Mouse (Mus musculus) CH12.LX (cell line): ENCODE data around the gene Ddx43. TPM values are rescaled to one million over a fixed set of nuclear protein-coding genes. Genes with fewer than 3 reads are reported as not detected.

Source experiments
- DNase-seq: peaks from one replicate; pipeline ENCODE4 v3.0.0-alpha.2; 2013; ENCODE audit errors: extremely low read depth
- H3K27ac ChIP-seq: 2 replicates; pipeline ENCODE4 v1.5.1; 2012; ENCODE audit warnings: low read depth, mild to moderate bottlenecking, control low read depth, moderate library complexity; ENCODE audit not compliant: insufficient read depth
- H3K27me3 ChIP-seq: replicated peaks from 2 replicates; pipeline ENCODE3; 2012; ENCODE audit warnings: inconsistent platforms
- H3K36me3 ChIP-seq, 2 experiments: replicated peaks in 1 of 2; 2 replicates each; pipeline versions ENCODE3 to v1.6.1; 2012; ENCODE audit warnings: inconsistent platforms in 1 of 2, low read length in 1 of 2, mild to moderate bottlenecking in 1 of 2, mixed read lengths in 1 of 2, moderate library complexity in 1 of 2; ENCODE audit not compliant: control insufficient read depth in 1 of 2, insufficient read depth in 1 of 2
- H3K4me1 ChIP-seq, 2 experiments: 2 replicates each; pipeline ENCODE4 v1.6.1; 2012; ENCODE audit warnings: inconsistent platforms in 1 of 2, moderate library complexity in 1 of 2; ENCODE audit not compliant: insufficient read depth in 2 of 2, control insufficient read depth in 1 of 2
- H3K4me2 ChIP-seq: 2 replicates; pipeline ENCODE4 v1.6.1; 2012; ENCODE audit warnings: low read depth, mild to moderate bottlenecking, control low read depth; ENCODE audit not compliant: poor library complexity, insufficient read depth, severe bottlenecking
- H3K4me3 ChIP-seq, 3 experiments: fragments of 150-350 bp in 1 of 3; sonication (generic) in 1 of 3; replicated peaks in 1 of 3; 2 replicates each; pipeline versions ENCODE3 to v1.5.1; 2011 to 2012; ENCODE audit warnings: low read depth in 2 of 3, low read length in 2 of 3, mild to moderate bottlenecking in 2 of 3, moderate library complexity in 2 of 3, control low read depth in 1 of 3, improper control_type of control experiment in 1 of 3, inconsistent platforms in 1 of 3, mixed read lengths in 1 of 3; ENCODE audit not compliant: poor library complexity in 1 of 3
- H3K79me2 ChIP-seq: replicated peaks from 2 replicates; pipeline ENCODE4 v1.6.1; 2012; ENCODE audit warnings: mild to moderate bottlenecking, moderate library complexity; ENCODE audit not compliant: control insufficient read depth, poor library complexity, insufficient read depth, severe bottlenecking; ENCODE audit errors: extremely low read depth
- H3K9ac ChIP-seq: 2 replicates; pipeline ENCODE4 v1.6.1; 2012; ENCODE audit warnings: low read depth, mild to moderate bottlenecking, control low read depth, moderate library complexity; ENCODE audit not compliant: insufficient read depth
- H3K9me3 ChIP-seq: replicated peaks from 2 replicates; pipeline ENCODE3; 2012; ENCODE audit warnings: low read length, inconsistent platforms, mixed read lengths
- BHLHE40 ChIP-seq: IDR thresholded peaks from 2 replicates; pipeline ENCODE4 v1.6.1; 2011; ENCODE audit warnings: mild to moderate bottlenecking, low read depth, low read length, improper control_type of control experiment
- CHD1 ChIP-seq: IDR thresholded peaks from 2 replicates; pipeline ENCODE4 v1.6.1; 2012; ENCODE audit warnings: low read depth, low read length, improper control_type of control experiment, inconsistent platforms
- CHD2 ChIP-seq: IDR thresholded peaks from 2 replicates; pipeline ENCODE4 v1.6.1; 2011; ENCODE audit warnings: low read length, improper control_type of control experiment
- ELF1 ChIP-seq: IDR thresholded peaks from 2 replicates; pipeline ENCODE4 v1.6.1; 2014; ENCODE audit warnings: low read depth, mild to moderate bottlenecking, inconsistent platforms, low read length, improper control_type of control experiment
- GABPA ChIP-seq: IDR thresholded peaks from 2 replicates; pipeline ENCODE4 v1.6.1; 2012; ENCODE audit warnings: low read depth, low read length, improper control_type of control experiment, inconsistent platforms; ENCODE audit not compliant: insufficient replicate concordance
- IRF4 ChIP-seq: IDR thresholded peaks from 2 replicates; pipeline ENCODE4 v1.6.1; 2014; ENCODE audit warnings: low read depth, mild to moderate bottlenecking, inconsistent platforms, low read length, improper control_type of control experiment
- JUN ChIP-seq: IDR thresholded peaks from 2 replicates; pipeline ENCODE4 v1.6.1; 2011; ENCODE audit warnings: low read depth, mild to moderate bottlenecking, low read length, improper control_type of control experiment, moderate library complexity; ENCODE audit not compliant: insufficient read depth
- JUND ChIP-seq: conservative IDR thresholded peaks from 2 replicates; pipeline ENCODE4 v1.6.1; 2011; ENCODE audit warnings: low read depth, low read length, improper control_type of control experiment
- KAT2A ChIP-seq: IDR thresholded peaks from 2 replicates; pipeline ENCODE4 v1.6.1; 2012; ENCODE audit warnings: low read length, improper control_type of control experiment, inconsistent platforms; ENCODE audit not compliant: insufficient replicate concordance
- MAX ChIP-seq: IDR thresholded peaks from 2 replicates; pipeline ENCODE4 v1.6.1; 2011; ENCODE audit warnings: low read length, improper control_type of control experiment
- MYC ChIP-seq: IDR thresholded peaks from 2 replicates; pipeline ENCODE4 v1.6.1; 2011; ENCODE audit warnings: low read depth, mild to moderate bottlenecking, improper control_type of control experiment, low read length
- POLR2A ChIP-seq: IDR thresholded peaks from 2 replicates; pipeline ENCODE4 v1.6.1; 2011; ENCODE audit warnings: low read depth, mild to moderate bottlenecking, improper control_type of control experiment, low read length
- POLR2AphosphoS2 ChIP-seq: IDR thresholded peaks from 2 replicates; pipeline ENCODE4 v1.6.1; 2011; ENCODE audit warnings: low read depth, low read length, improper control_type of control experiment
- RCOR1 ChIP-seq: conservative IDR thresholded peaks from 2 replicates; pipeline ENCODE4 v1.6.1; 2012; ENCODE audit warnings: low read depth, mild to moderate bottlenecking, inconsistent platforms, low read length, improper control_type of control experiment
- TBP ChIP-seq: conservative IDR thresholded peaks from 2 replicates; pipeline ENCODE4 v1.6.1; 2011; ENCODE audit warnings: low read depth, low read length, improper control_type of control experiment
- TCF12 ChIP-seq: IDR thresholded peaks from 2 replicates; pipeline ENCODE4 v1.6.1; 2014; ENCODE audit warnings: low read depth, mild to moderate bottlenecking, inconsistent platforms, low read length, improper control_type of control experiment
- UBTF ChIP-seq: IDR thresholded peaks from 2 replicates; pipeline ENCODE4 v1.6.1; 2012; ENCODE audit warnings: low read depth, mild to moderate bottlenecking, inconsistent platforms, low read length, improper control_type of control experiment, moderate library complexity
- USF1 ChIP-seq: IDR thresholded peaks from 2 replicates; pipeline ENCODE4 v1.6.1; 2014; ENCODE audit warnings: low read depth, mild to moderate bottlenecking, inconsistent platforms, low read length, improper control_type of control experiment
- ZC3H11A ChIP-seq: IDR thresholded peaks from 2 replicates; pipeline ENCODE4 v1.6.1; 2012; ENCODE audit warnings: low read depth, mild to moderate bottlenecking, inconsistent platforms, low read length, improper control_type of control experiment
- ZMIZ1 ChIP-seq: IDR thresholded peaks from 2 replicates; pipeline ENCODE4 v1.6.1; 2012; ENCODE audit warnings: low read depth, mild to moderate bottlenecking, inconsistent platforms, low read length, improper control_type of control experiment
- ZNF384 ChIP-seq: IDR thresholded peaks from 2 replicates; pipeline ENCODE4 v1.6.1; 2012; ENCODE audit warnings: low read depth, low read length, improper control_type of control experiment, inconsistent platforms
- dilution Hi-C: fragments of 300-500 bp; cut with MboI; formaldehyde crosslinking; loops from 2 replicates; pipeline ENCODE4 v1.14.3; 2020; ENCODE audit warnings: low sequenced_read_pairs; ENCODE audit not compliant: extremely low pct_unique_long_range_greater_than_20kb, extremely low pct_ligation_motif_present
- in situ Hi-C: fragments of 300-500 bp; cut with MboI; formaldehyde crosslinking; loops from 3 replicates; pipeline ENCODE4 v1.14.3; 2019; ENCODE audit warnings: low sequenced_read_pairs, low pct_ligation_motif_present, low pct_unique_long_range_greater_than_20kb, mixed read lengths
- polyA plus RNA-seq: library from polyadenylated mRNA; unstranded; fragments of >175 nt; gene quantifications from 2 replicates; pipeline ENCODE4 v1.2.1, GENCODE M21; 2012; ENCODE audit warnings: low read depth; ENCODE audit not compliant: insufficient read length
- total RNA-seq, 2 experiments: library from RNA; depleted of rRNA; stranded (reverse); fragments of 300-350 nt in 1 of 2; fragments of >200 nt in 1 of 2; gene quantifications; 2 replicates each; pipeline ENCODE4 v1.2.3; 2012 to 2014

The Ddx43 gene
- total and polyA plus RNA-seq, 3 experiments = not detected

DNA sequence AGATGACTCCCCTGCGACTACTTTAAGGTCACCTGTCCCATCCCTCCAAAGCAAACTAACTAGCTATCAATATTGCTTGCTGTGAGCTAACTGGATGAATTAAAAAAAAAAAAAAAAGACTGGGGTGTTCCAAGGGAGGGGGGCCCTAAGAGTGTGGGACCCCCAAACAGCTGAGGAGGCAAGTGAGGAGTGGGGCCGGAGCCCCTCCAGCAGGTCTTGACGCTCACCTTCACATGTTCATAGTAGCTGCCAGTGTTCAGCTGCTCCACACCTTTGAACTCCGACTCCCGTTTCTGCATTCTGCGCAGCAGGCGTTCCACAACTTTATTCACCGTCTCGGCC lies 46.6 kb downstream of the Ddx43 start:
- Histone ChIP-seq H3K9ac (no peak overlapping the region), H3K79me2 (no peaks in the 10 kb centered on the region), H3K4me1 (peaks cover 0 to 8% of the 10 kb centered on the region in 2 experiments; a peak in 1 of 4 replicates), H3K27me3 (peaks cover 78% of the 10 kb centered on the region), H3K36me3 (no peaks in the 10 kb centered on the region), H3K27ac (no peak overlapping the region), H3K4me3 (no peak overlapping the region), H3K4me2 (no peak overlapping the region), H3K9me3 (peaks cover 27% of the 10 kb centered on the region)
- no peak for TF ChIP-seq RCOR1
- TF ChIP-seq ZNF384 = no peak
- no peak for TF ChIP-seq ELF1
- TF ChIP-seq UBTF = no peak
- no peak for TF ChIP-seq JUND
- TF ChIP-seq ZC3H11A = no peak
- no peak for TF ChIP-seq POLR2A
- no peak for TF ChIP-seq CHD2
- no peak for TF ChIP-seq IRF4
- no peak for TF ChIP-seq TBP
- no peak for TF ChIP-seq CHD1
- TF ChIP-seq ZMIZ1 = no peak
- no peak for DNase-seq
- in situ Hi-C loops (no loop called here), dilution Hi-C loops (no loop called here)

DNA sequence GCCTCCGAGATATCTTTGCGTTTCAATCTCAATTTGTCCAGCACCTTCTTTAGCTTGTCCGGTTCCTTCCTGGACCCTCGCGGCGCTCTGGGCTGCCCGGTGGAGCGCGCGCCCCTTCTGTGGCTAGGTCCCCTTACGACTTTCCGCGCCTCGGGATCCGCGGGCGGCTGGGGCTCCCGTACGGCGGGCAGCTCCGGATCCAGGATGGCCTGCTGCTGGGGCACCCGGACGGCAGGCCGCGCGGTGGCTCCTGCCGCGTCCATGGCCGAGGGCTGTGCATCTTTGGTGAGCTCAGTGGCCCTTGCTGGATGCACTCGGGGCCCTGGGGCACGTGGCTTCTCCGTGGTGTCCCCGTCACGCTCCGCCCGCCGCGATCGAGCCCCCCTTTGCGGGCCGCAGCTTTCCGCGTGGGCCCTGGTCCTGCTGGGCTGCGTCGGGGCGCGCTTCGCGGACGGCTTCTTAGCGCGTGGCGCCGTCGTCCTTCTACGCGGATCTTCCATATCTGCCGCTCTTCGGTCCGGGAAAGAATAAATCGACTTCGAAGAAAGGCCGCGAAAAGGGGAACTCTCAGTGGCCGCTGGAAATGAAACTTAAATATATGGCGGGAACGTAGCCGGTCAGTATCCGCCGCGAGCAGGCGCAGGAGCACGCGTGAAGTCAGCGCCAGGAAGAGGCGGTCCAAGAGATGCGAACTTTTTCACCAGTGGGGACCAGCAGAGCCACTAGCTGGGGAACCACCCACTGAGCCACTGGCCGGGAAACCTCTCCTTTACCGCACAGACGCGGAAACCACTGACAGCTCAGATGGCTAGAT lies 47.2 kb downstream of the Ddx43 start, which contains the start of gene Cgas:
Cgas (minus strand) TSS at position 659 of the 814 bp plus-strand sequence.
- TF ChIP-seq POLR2A = no peak
- TF ChIP-seq JUN = no peak
- TF ChIP-seq USF1 = no peak
- TF ChIP-seq RCOR1 = no peak
- no peak for TF ChIP-seq BHLHE40
- TF ChIP-seq MYC = no peak
- TF ChIP-seq GABPA = no peak
- no peak for TF ChIP-seq MAX
- no peak for TF ChIP-seq TCF12
- no peak for TF ChIP-seq POLR2AphosphoS2
- TF ChIP-seq ELF1 = no peak
- TF ChIP-seq IRF4 = no peak
- no peak for TF ChIP-seq TBP
- no peak for TF ChIP-seq KAT2A
- no peaks in the 10 kb centered on the region for H3K36me3 ChIP-seq
- no peak for DNase-seq
- H3K79me2 ChIP-seq = no peaks in the 10 kb centered on the region
- H3K4me2 ChIP-seq = no peak within 1 kb of the TSS
- H3K9me3 ChIP-seq = peaks cover 27% of the 10 kb centered on the region
- H3K9ac ChIP-seq = no peak within 1 kb of the TSS
- dilution Hi-C loops (no loop called here), in situ Hi-C loops (no loop called here)
- H3K4me3 ChIP-seq = no peak within 1 kb of the TSS
- H3K4me1 ChIP-seq = peaks cover 0 to 11% of the 10 kb centered on the region in 2 experiments; a peak in 2 of 4 replicates
- no peak within 1 kb of the TSS for H3K27ac ChIP-seq
- peaks cover 77% of the 10 kb centered on the region for H3K27me3 ChIP-seq
